Mouse (Mus musculus) MEL (cell line): ENCODE results near the gene Slc11a2.

ENCODE experiments used
- BHLHE40 ChIP-seq: IDR thresholded peaks from 2 replicates; pipeline ENCODE4 v1.6.1; 2012; ENCODE audit warnings: low read depth, mild to moderate bottlenecking, inconsistent platforms, low read length, improper control_type of control experiment, borderline replicate concordance
- CTCF ChIP-seq, 3 experiments: IDR thresholded peaks in 2 of 3; conservative IDR thresholded peaks in 1 of 3; 2 replicates each; pipeline ENCODE4 v1.5.1; 2011 to 2012; ENCODE audit warnings: low read length in 3 of 3, low read depth in 2 of 3, mild to moderate bottlenecking in 2 of 3, improper control_type of control experiment in 1 of 3, inconsistent platforms in 1 of 3, mixed read lengths in 1 of 3, moderate library complexity in 1 of 3; ENCODE audit not compliant: control insufficient read depth in 1 of 3, insufficient read depth in 1 of 3, poor library complexity in 1 of 3, severe bottlenecking in 1 of 3
- E2F4 ChIP-seq: IDR thresholded peaks from 2 replicates; pipeline ENCODE4 v1.6.1; 2011; ENCODE audit warnings: low read depth, low read length, improper control_type of control experiment, borderline replicate concordance
- GATA1 ChIP-seq: IDR thresholded peaks from 2 replicates; pipeline ENCODE4 v1.6.1; 2011; ENCODE audit warnings: low read depth, low read length, improper control_type of control experiment
- KAT2A ChIP-seq: conservative IDR thresholded peaks from 2 replicates; pipeline ENCODE4 v1.6.1; 2012; ENCODE audit warnings: low read depth, low read length, improper control_type of control experiment, inconsistent platforms
- MAFK ChIP-seq: IDR thresholded peaks from 2 replicates; pipeline ENCODE4 v1.6.1; 2011; ENCODE audit warnings: low read depth, mild to moderate bottlenecking, low read length, improper control_type of control experiment, borderline replicate concordance
- NELFE ChIP-seq: IDR thresholded peaks from 2 replicates; pipeline ENCODE4 v1.6.1; 2011; ENCODE audit warnings: low read depth, low read length, improper control_type of control experiment
- POLR2A ChIP-seq, 2 experiments: IDR thresholded peaks; 2 replicates each; pipeline ENCODE4 v1.6.1; 2011 to 2012; ENCODE audit warnings: low read length in 2 of 2, mild to moderate bottlenecking in 2 of 2, control low read depth in 1 of 2, improper control_type of control experiment in 1 of 2, low read depth in 1 of 2, moderate library complexity in 1 of 2; ENCODE audit not compliant: control insufficient read depth in 1 of 2, insufficient read depth in 1 of 2, poor library complexity in 1 of 2
- POLR2AphosphoS2 ChIP-seq: IDR thresholded peaks from 2 replicates; pipeline ENCODE4 v1.6.1; 2011; ENCODE audit warnings: low read length, improper control_type of control experiment
- SMC3 ChIP-seq: IDR thresholded peaks from 2 replicates; pipeline ENCODE4 v1.6.1; 2011; ENCODE audit warnings: low read depth, low read length, improper control_type of control experiment
- ZC3H11A ChIP-seq: IDR thresholded peaks from 2 replicates; pipeline ENCODE4 v1.6.1; 2012; ENCODE audit warnings: low read depth, mild to moderate bottlenecking, inconsistent platforms, low read length, improper control_type of control experiment

DNA sequence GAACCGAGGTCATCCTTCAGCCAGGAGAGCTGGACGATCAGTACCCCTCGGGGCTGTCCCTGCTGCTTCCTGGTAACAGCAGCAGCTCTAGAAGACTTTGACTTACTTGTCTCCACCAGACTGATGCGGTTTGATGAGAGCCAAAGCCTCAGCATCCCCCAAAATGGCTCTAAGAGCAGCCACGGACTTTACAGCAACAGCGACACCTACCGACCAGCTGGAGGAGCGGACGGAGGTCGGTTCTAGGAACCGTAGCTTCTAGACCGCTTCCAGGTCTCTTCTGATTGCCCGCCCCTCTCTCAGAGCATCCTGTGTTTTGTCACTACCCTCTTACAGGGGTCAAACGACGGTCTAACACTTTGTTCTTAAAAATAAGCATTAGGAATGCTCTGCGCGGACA lies 32.5 kb upstream of the Slc11a2 start:
- peak; percentile 98 to 99 (median 99) for TF ChIP-seq CTCF (IDR thresholded peaks at IDR 0.05 in 2 of 3, conservative IDR thresholded peaks at IDR 0.05 in 1 of 3; ENCODE audit: control insufficient read depth in 1 of 3, insufficient read depth in 1 of 3, low read depth in 2 of 3, low read length in 3 of 3, poor library complexity in 1 of 3, severe bottlenecking in 1 of 3)
- no peak for TF ChIP-seq POLR2A (IDR thresholded peaks at IDR 0.05; ENCODE audit: control insufficient read depth in 1 of 2, insufficient read depth in 1 of 2, low read depth in 1 of 2, low read length in 2 of 2, poor library complexity in 1 of 2)
- no peak for TF ChIP-seq POLR2AphosphoS2
- peak; percentile 94 for TF ChIP-seq SMC3
- TF ChIP-seq GATA1 = no peak
- peak; percentile 97 for TF ChIP-seq ZC3H11A
- TF ChIP-seq KAT2A = no peak
- no peak; the same call in 1 of the 2 replicates for TF ChIP-seq BHLHE40
- no peak for TF ChIP-seq E2F4
- 0 out of 2 replicates have a peak, but pooled peaks have one; percentile 16 for TF ChIP-seq NELFE
- no peak for TF ChIP-seq MAFK
